Mouse (Mus musculus) stomach, embryonic 14.5 days (tissue): Measurements from ENCODE around the gene Adamts18. TPM values are rescaled to one million over a fixed set of nuclear protein-coding genes. Genes with fewer than 3 reads are reported as not detected.
A peak's percentile ranks its signal among the peaks of the same experiment; 100 is the strongest.

Source experiments
- ATAC-seq: fragments of 200-750 bp; cut with Nextera tagmentation; 2 replicates; pipeline ENCODE4 v1.8.0; 2017; ENCODE audit warnings: low read depth, moderate TSS enrichment; ENCODE audit not compliant: insufficient number of reproducible peaks, insufficient read depth, low FRiP score
- H3K27ac ChIP-seq: fragments of 300-500 bp; sonication (generic); 2 replicates; pipeline ENCODE4 v1.5.1; 2014; ENCODE audit warnings: mild to moderate bottlenecking, low read length, moderate library complexity, mixed read lengths
- H3K27me3 ChIP-seq: fragments of 300-500 bp; sonication (generic); 2 replicates; pipeline ENCODE4 v1.6.1; 2014; ENCODE audit warnings: low read length, control low read depth, mixed read lengths; ENCODE audit not compliant: control insufficient read depth, insufficient read depth
- H3K36me3 ChIP-seq: fragments of 300-500 bp; sonication (generic); 2 replicates; pipeline ENCODE4 v1.6.1; 2014; ENCODE audit warnings: mild to moderate bottlenecking, control low read depth, low read length, moderate library complexity, mixed read lengths; ENCODE audit not compliant: control insufficient read depth, insufficient read depth
- H3K4me1 ChIP-seq: fragments of 300-500 bp; sonication (generic); 2 replicates; pipeline ENCODE4 v1.6.1; 2014; ENCODE audit warnings: low read length, control low read depth, mixed read lengths; ENCODE audit not compliant: control insufficient read depth, insufficient read depth
- H3K4me2 ChIP-seq: fragments of 300-500 bp; sonication (generic); replicated peaks from 2 replicates; pipeline ENCODE4 v1.6.1; 2014; ENCODE audit warnings: low read depth, low read length, control low read depth
- H3K4me3 ChIP-seq: fragments of 300-500 bp; sonication (generic); 2 replicates; pipeline ENCODE4 v1.5.1; 2014; ENCODE audit warnings: low read depth, low read length, control low read depth
- H3K9ac ChIP-seq: fragments of 300-500 bp; sonication (generic); replicated peaks from 2 replicates; pipeline ENCODE4 v1.6.1; 2014; ENCODE audit warnings: low read depth, mild to moderate bottlenecking, control low read depth, low read length, moderate library complexity, mixed read lengths
- H3K9me3 ChIP-seq: fragments of 300-500 bp; sonication (generic); 2 replicates; pipeline ENCODE4 v1.6.1; 2016; ENCODE audit warnings: low read depth, low read length, control low read depth; ENCODE audit not compliant: control insufficient read depth
- WGBS: fragments of 180-500 bp; shearing (Covaris S2); extraction: QIAGEN DNeasy Blood & Tissue Kit; methylation state at CpG from one replicate; pipeline ENCODE4 v1.1.7; 2014; 5-methylcytosine and 5-hydroxymethylcytosine counted together
- polyA plus RNA-seq: library from polyadenylated mRNA; unstranded; fragments of >200 nt; fragmentation: Nextera tagmentation; extraction: Ambion mirVana; gene quantifications from 2 replicates; pipeline ENCODE4 v1.2.1, GENCODE M21; 2014

The Adamts18 gene
- polyA plus RNA-seq, 1 experiment from 2014 or later = 1.5 TPM

GRCm38 (mm10) chr8:113833644-113834043, 14.9 kb downstream of the Adamts18 start:
- no peaks in the 10 kb centered on the region for H3K9me3 ChIP-seq
- H3K4me1 ChIP-seq = no peaks in the 10 kb centered on the region
- no peaks in the 10 kb centered on the region for H3K36me3 ChIP-seq
- 67% methylated on average over 4 of the region's 4 CpGs for WGBS
- H3K27ac ChIP-seq = no peak overlapping the region
- no peak overlapping the region for H3K9ac ChIP-seq
- no peak overlapping the region for H3K4me2 ChIP-seq
- H3K4me3 ChIP-seq = no peak overlapping the region
- no peak for ATAC-seq
- no peaks in the 10 kb centered on the region for H3K27me3 ChIP-seq

DNA sequence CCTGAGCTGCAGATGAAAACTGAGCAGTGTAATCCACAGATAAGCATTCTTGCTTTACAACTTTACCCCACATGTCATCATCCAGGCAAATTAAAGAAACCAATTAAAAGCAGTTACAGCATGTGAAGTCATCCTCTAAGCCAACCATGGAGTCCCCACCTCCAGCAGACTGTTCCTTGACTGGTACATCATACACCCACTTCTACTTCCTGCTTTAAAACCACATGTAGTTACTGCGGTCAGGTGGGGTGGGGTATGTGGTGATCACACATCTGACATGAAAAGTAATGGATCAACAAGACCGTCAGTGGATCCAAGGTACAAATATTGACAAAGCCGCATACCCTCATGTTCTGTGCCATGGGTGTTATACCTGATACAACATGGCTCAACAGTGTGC, 21.3 kb downstream of the Adamts18 start:
- 80% methylated on average over 3 of the region's 3 CpGs for WGBS
- H3K36me3 ChIP-seq = no peaks in the 10 kb centered on the region
- H3K9ac ChIP-seq = no peak overlapping the region
- ATAC-seq = no peak
- no peak overlapping the region for H3K4me2 ChIP-seq
- H3K4me3 ChIP-seq = no peak overlapping the region
- no peaks in the 10 kb centered on the region for H3K9me3 ChIP-seq
- no peaks in the 10 kb centered on the region for H3K27me3 ChIP-seq
- no peaks in the 10 kb centered on the region for H3K4me1 ChIP-seq
- no peak overlapping the region for H3K27ac ChIP-seq

DNA sequence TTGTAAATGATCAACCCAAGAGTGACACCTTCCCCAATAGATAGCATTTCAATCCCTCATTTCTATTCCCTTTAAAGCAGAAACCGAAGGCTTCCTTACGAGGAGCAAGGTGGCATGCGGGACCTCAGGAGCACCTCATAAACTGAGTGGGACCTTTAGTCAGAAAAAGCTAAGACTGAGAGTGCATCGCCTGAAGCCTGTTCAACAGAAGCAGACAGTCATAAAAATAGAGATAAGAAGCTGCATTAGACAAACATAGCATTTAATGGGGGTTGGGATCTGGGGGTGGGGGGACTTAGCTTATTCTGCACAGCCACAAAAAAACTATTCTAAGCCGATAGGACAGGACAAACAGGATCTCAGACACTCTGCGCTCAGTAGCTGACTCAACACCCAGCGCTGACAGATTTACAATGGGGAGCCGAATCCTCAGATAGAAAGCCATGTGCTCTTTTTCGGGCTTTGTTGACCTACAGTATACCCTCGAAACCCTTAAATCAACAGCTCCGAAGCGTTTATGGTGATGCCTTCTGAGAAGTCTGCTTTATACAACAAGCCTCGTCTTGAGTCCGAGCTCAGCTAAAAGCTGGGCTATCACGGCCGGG, 27.5 kb downstream of the Adamts18 start:
- no peak for ATAC-seq
- no peaks in the 10 kb centered on the region for H3K4me1 ChIP-seq
- no peaks in the 10 kb centered on the region for H3K9me3 ChIP-seq
- no peak overlapping the region for H3K4me2 ChIP-seq
- H3K36me3 ChIP-seq = no peaks in the 10 kb centered on the region
- no peak overlapping the region for H3K27ac ChIP-seq
- no peak overlapping the region for H3K9ac ChIP-seq
- no peaks in the 10 kb centered on the region for H3K27me3 ChIP-seq
- no peak overlapping the region for H3K4me3 ChIP-seq
- 33% methylated on average over 16 of the region's 16 CpGs for WGBS

DNA sequence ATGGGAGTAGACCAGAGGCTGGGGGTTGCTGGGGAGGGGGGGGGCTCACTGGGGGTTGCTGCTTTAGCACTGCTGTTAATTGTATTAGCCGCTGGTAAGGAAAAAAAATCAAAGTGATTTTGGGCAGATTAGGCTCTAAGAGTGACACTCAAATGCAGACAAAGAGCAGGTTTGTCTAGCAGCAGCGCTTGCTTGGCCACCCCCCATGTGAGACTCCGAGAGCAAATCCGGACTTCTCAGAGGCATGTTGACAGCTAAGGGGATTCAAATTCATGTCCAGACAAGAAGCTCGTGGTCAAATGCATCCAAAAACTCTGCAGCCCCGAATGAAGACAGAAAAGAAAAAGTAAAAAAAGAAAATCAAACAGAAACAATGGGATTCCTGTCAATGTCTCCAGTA, 34.6 kb downstream of the Adamts18 start:
- WGBS = 58% methylated on average over 6 of the region's 6 CpGs
- H3K36me3 ChIP-seq = no peaks in the 10 kb centered on the region
- H3K27ac ChIP-seq = peak overlapping the region; percentile 2; the same call in 1 of the 2 replicates
- H3K4me1 ChIP-seq = no peaks in the 10 kb centered on the region
- no peak for ATAC-seq
- H3K9ac ChIP-seq = no peak overlapping the region
- H3K27me3 ChIP-seq = no peaks in the 10 kb centered on the region
- no peak overlapping the region for H3K4me2 ChIP-seq
- H3K9me3 ChIP-seq = no peaks in the 10 kb centered on the region
- no peak overlapping the region for H3K4me3 ChIP-seq

GRCm38 (mm10) chr8:113811521-113811920, 37.0 kb downstream of the Adamts18 start:
- Histone ChIP-seq H3K9ac (no peak overlapping the region), H3K36me3 (no peaks in the 10 kb centered on the region), H3K4me1 (no peaks in the 10 kb centered on the region), H3K4me3 (no peak overlapping the region), H3K27me3 (no peaks in the 10 kb centered on the region), H3K4me2 (no peak overlapping the region), H3K9me3 (no peaks in the 10 kb centered on the region), H3K27ac (no peak overlapping the region)
- ATAC-seq = no peak
- WGBS = 65% methylated on average over 4 of the region's 4 CpGs

DNA sequence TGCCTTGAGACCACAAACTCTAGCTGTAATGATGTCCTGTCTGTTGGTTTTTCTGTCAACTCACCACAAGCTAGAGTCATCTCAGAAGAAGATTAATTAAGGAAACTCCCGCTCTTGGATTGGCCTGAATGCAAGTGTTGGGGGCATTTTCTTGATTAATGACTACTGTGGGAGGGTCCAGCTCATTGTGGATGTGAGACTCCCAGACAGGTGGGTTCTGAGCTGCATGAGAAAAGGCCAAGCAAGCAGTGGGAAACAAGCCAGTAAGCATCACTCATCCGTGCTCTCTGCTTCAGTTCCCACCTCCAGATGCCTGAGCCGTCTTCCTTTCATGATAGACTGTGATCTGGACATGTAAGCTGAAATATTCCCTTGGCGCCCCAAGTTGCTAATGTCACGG, 38.6 kb downstream of the Adamts18 start:
- no peak overlapping the region for H3K9ac ChIP-seq
- H3K27ac ChIP-seq = no peak overlapping the region
- H3K9me3 ChIP-seq = no peaks in the 10 kb centered on the region
- no peaks in the 10 kb centered on the region for H3K4me1 ChIP-seq
- no peak overlapping the region for H3K4me3 ChIP-seq
- no peaks in the 10 kb centered on the region for H3K36me3 ChIP-seq
- no peak for ATAC-seq
- no peak overlapping the region for H3K4me2 ChIP-seq
- 48% methylated on average over 5 of the region's 5 CpGs for WGBS
- H3K27me3 ChIP-seq = no peaks in the 10 kb centered on the region

DNA sequence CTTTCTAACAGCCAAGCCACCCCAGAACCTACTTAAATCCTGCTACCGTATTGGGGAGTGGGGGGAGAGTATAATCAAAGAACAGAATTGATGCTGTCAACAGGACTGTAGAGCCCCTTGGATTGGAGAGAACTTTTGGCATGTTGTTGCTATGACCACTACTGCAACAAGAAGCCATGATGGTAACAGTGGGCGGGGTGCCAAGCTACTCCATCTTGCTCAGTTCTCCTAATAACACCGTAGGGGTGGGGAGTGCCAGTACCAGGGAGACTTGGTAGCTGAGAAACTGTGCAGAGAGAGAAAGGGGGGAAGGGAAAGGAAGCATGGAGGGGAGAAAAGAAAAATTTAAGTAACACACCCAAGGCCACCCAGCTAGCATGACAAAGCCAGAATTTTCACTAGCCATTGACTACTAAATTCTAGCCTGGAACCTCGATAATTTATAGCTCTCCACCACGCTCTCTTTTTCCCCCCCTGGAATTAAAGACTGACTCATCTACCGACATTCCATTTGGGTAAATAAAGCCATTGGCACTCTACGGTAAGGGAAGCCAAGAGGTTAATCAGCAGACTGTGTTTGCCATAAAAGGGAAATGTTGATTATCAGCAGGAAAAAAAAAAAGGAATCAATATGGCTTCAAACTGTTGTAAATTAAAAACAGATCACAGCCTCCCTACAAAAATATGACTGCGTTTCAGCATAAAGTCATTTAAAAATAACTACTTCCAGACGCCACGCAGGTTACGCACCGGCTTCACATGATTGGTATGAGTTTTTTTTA, 44.5 kb downstream of the Adamts18 start:
- ATAC-seq = no peak
- H3K27me3 ChIP-seq = no peaks in the 10 kb centered on the region
- H3K4me3 ChIP-seq = no peak overlapping the region
- no peaks in the 10 kb centered on the region for H3K36me3 ChIP-seq
- H3K9ac ChIP-seq = no peak overlapping the region
- no peaks in the 10 kb centered on the region for H3K9me3 ChIP-seq
- H3K27ac ChIP-seq = no peak overlapping the region
- 78% methylated on average over 12 of the region's 12 CpGs for WGBS
- H3K4me2 ChIP-seq = no peak overlapping the region
- no peaks in the 10 kb centered on the region for H3K4me1 ChIP-seq

GRCm38 (mm10) chr8:113801551-113801950, 47.0 kb downstream of the Adamts18 start:
- no peak overlapping the region for H3K27ac ChIP-seq
- no peaks in the 10 kb centered on the region for H3K36me3 ChIP-seq
- H3K27me3 ChIP-seq = no peaks in the 10 kb centered on the region
- no peak for ATAC-seq
- WGBS = 71% methylated on average over 5 of the region's 5 CpGs
- no peaks in the 10 kb centered on the region for H3K4me1 ChIP-seq
- H3K9me3 ChIP-seq = no peaks in the 10 kb centered on the region
- H3K4me2 ChIP-seq = no peak overlapping the region
- no peak overlapping the region for H3K9ac ChIP-seq
- no peak overlapping the region for H3K4me3 ChIP-seq
